Mouse (Mus musculus): ENCODE measurements at regions not wholly inside any gene's neighbourhood (a gene's known extent, or its start where the extent isn't known, plus 50 kb on each side); places are given as distances from the start of the nearest gene placed in this dataset.

DNA sequence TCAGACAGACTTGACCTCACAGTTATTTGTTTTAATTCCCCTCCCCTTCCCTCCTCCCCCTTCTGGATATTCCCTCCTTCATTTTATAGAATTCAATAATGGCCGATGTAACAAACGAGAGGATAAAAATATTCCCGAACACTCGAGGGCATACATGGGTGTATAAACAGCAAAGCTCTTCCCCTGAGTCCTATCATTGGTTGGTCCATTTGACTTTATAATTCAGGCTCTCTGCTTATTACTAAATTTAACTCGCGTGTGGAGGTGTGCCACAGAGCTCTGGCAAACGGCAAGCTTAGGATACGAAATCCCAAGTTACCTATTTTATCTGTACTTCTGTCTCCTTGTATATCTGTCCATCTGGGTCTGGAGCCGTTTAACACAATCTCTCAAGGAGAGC is 82.1 kb upstream of the Zfp64 start:
- Histone ChIP-seq H3K4me1 (ENCODE audit: insufficient read depth, low read length) (no peaks in the 10 kb centered on the region), H3K9me3 (ENCODE audit: low read length) (no peaks in the 10 kb centered on the region), H3K4me2 (ENCODE audit: low read depth, low read length) (0 out of 2 replicates have a peak overlapping the region, but pooled peaks have one; percentile 3), H3K4me3 (ENCODE audit: low read length) (no peak overlapping the region), H3K9ac (replicated peaks; ENCODE audit: low read length) (no peak overlapping the region), H3K27me3 (ENCODE audit: insufficient read depth, low read length) (no peaks in the 10 kb centered on the region), H3K36me3 (ENCODE audit: insufficient read depth, low read length) (no peaks in the 10 kb centered on the region), H3K27ac (no peak overlapping the region)
- 62% methylated on average over 9 of the region's 9 CpGs for WGBS
- no peak for TF ChIP-seq CTCF (IDR thresholded peaks at IDR 0.05; ENCODE audit: low read depth)
- peak; percentile 10 for DNase-seq (ENCODE audit: low spot score)
- no peak for ATAC-seq

DNA sequence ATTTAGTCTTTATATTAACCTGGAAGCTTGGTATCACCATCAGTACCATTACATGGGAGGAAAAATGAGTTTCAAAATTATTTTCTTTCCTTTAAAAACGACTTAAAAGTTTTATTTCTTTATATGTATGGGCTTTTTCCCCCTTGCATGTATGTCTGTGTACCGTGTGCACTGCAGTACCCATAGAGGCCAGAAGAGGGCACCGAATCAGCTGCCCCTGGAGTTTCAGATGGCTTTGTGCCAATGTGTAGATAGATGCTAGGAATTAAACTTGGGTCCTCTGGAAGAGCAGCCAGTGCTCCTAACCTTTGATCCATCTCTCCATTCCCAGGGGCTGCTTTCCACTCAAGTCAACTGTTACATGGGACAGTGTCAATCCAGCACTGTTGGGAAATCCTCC is 79.9 kb upstream of the Zfp64 start:
- H3K4me3 ChIP-seq (ENCODE audit: low read length) = no peak overlapping the region
- no peaks in the 10 kb centered on the region for H3K36me3 ChIP-seq (ENCODE audit: insufficient read depth, low read length)
- ATAC-seq (no peak), DNase-seq (ENCODE audit: low spot score) (peak; percentile 17)
- H3K4me1 ChIP-seq (ENCODE audit: insufficient read depth, low read length) = no peaks in the 10 kb centered on the region
- H3K9ac ChIP-seq (replicated peaks; ENCODE audit: low read length) = no peak overlapping the region
- no peak overlapping the region for H3K4me2 ChIP-seq (ENCODE audit: low read depth, low read length)
- WGBS = 39% methylated on average over 3 of the region's 3 CpGs
- peak; percentile 68 for TF ChIP-seq CTCF (IDR thresholded peaks at IDR 0.05; ENCODE audit: low read depth)
- H3K9me3 ChIP-seq (ENCODE audit: low read length) = no peaks in the 10 kb centered on the region
- H3K27ac ChIP-seq = no peak overlapping the region
- no peaks in the 10 kb centered on the region for H3K27me3 ChIP-seq (ENCODE audit: insufficient read depth, low read length)

DNA sequence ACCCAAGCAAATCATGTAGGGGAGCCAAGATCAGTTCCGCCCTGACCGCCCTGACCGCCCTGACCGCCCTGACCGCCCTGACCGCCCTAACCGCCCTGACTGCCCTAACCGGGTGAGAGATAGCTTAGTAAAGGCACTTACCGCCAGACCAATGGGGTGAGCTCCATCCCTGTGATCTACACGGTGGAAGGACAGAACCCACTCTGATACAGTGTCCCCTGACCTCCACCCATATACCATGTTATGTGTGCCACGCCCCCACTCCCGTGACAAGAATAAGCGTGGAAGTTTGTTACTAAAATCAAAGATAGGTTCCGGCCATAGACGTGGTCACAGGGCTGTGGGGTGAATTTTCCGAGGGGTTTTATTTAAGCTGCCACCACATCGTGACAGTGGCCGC is 78.6 kb upstream of the Zfp64 start:
- no peak overlapping the region for H3K27ac ChIP-seq
- no peak overlapping the region for H3K9ac ChIP-seq (replicated peaks; ENCODE audit: low read length)
- no peaks in the 10 kb centered on the region for H3K9me3 ChIP-seq (ENCODE audit: low read length)
- no peaks in the 10 kb centered on the region for H3K36me3 ChIP-seq (ENCODE audit: insufficient read depth, low read length)
- H3K4me1 ChIP-seq (ENCODE audit: insufficient read depth, low read length) = no peaks in the 10 kb centered on the region
- no peak for ATAC-seq
- H3K4me3 ChIP-seq (ENCODE audit: low read length) = no peak overlapping the region
- no peaks in the 10 kb centered on the region for H3K27me3 ChIP-seq (ENCODE audit: insufficient read depth, low read length)
- TF ChIP-seq CTCF (IDR thresholded peaks at IDR 0.05; ENCODE audit: low read depth) = no peak
- WGBS = 66% methylated on average over 18 of the region's 18 CpGs
- DNase-seq (ENCODE audit: low spot score) = no peak
- no peak overlapping the region for H3K4me2 ChIP-seq (ENCODE audit: low read depth, low read length)

DNA sequence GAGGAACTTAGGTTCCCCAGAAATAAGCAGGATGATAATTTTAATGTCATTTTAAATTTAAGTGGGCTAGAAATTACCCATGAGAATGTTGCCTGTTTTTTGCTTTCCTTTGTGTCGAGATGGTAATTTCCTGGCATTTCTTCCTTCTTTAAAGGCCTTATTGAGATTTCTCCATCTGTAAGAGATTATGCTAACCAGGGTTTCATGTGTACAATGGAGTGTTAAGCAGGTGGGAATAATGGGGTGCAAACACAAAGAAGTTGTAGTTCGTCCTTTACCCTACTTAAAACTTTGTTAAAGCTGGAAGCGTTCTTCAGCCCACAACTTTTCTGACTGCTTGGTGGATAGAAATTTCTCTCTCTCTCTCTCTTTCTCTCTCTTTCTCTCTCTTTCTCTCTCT is 77.8 kb upstream of the Zfp64 start:
- H3K4me2 ChIP-seq (ENCODE audit: low read depth, low read length) = no peak overlapping the region
- 61% methylated on average over 3 of the region's 3 CpGs for WGBS
- no peak for ATAC-seq
- H3K27ac ChIP-seq = no peak overlapping the region
- no peaks in the 10 kb centered on the region for H3K4me1 ChIP-seq (ENCODE audit: insufficient read depth, low read length)
- H3K4me3 ChIP-seq (ENCODE audit: low read length) = no peak overlapping the region
- DNase-seq (ENCODE audit: low spot score) = no peak
- H3K9ac ChIP-seq (replicated peaks; ENCODE audit: low read length) = no peak overlapping the region
- no peaks in the 10 kb centered on the region for H3K9me3 ChIP-seq (ENCODE audit: low read length)
- H3K36me3 ChIP-seq (ENCODE audit: insufficient read depth, low read length) = no peaks in the 10 kb centered on the region
- H3K27me3 ChIP-seq (ENCODE audit: insufficient read depth, low read length) = no peaks in the 10 kb centered on the region
- TF ChIP-seq CTCF (IDR thresholded peaks at IDR 0.05; ENCODE audit: low read depth) = no peak

DNA sequence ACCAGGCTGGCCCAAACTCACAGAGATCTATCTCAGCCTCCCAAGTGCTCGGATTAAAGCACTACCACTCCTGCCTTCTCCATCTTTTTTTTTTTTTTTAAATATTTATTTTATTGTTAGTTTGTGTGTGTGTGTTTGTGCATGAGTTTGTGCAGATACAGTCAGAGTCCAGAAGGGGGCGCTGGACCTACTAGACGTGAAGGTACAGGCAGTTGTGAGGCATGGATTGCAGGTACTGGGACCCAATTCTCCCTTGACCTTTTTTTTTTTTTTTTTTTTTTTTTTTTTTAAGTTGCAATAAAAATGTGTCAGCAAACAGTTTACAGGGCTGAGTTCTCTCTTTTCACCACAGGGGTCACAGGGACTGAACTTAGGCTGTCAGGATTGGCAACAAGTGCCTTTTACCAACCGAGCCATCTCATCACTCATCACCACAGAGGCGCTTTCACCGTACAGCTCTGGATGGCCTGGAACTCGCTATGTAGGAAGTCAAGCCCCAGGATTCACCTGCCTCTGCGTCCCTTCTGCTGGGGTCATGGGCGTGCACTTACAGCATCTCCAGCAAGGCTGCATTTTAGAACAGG is 73.2 kb upstream of the Zfp64 start:
- no peaks in the 10 kb centered on the region for H3K36me3 ChIP-seq (ENCODE audit: insufficient read depth, low read length)
- no peak for ATAC-seq

DNA sequence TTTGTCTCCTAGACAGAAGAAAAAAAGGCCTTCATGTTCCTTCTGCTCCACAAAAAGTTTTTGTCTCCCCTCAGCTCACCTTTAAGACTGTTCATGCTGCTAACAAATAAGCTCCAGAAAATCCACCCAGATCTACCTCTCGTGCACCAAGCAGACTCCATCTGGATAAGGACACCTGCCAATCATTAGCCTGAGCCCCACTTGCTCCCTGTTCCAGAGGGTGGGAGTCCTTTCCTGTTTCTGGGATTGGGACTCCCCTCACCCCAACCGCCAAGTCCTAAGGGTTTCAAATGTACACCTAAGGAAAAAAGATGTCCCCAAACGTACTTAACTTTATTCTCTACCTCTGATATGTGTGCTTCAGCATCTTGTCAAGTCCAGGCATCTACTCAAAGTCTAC is 63.6 kb upstream of the Zfp64 start:
- Histone ChIP-seq H3K9ac (replicated peaks; ENCODE audit: low read length) (no peak overlapping the region), H3K27me3 (ENCODE audit: insufficient read depth, low read length) (no peaks in the 10 kb centered on the region), H3K4me3 (ENCODE audit: low read length) (no peak overlapping the region), H3K9me3 (ENCODE audit: low read length) (no peaks in the 10 kb centered on the region), H3K36me3 (ENCODE audit: insufficient read depth, low read length) (no peaks in the 10 kb centered on the region), H3K4me2 (ENCODE audit: low read depth, low read length) (no peak overlapping the region), H3K27ac (no peak overlapping the region), H3K4me1 (ENCODE audit: insufficient read depth, low read length) (no peaks in the 10 kb centered on the region)
- DNase-seq (ENCODE audit: low spot score) = no peak
- no peak for ATAC-seq
- WGBS = 76% methylated on average over 3 of the region's 3 CpGs
- TF ChIP-seq CTCF (IDR thresholded peaks at IDR 0.05; ENCODE audit: low read depth) = no peak

More for the DNA sequence above, 73.2 kb upstream of the Zfp64 start:
- Histone ChIP-seq H3K9me3 (ENCODE audit: low read length) (no peaks in the 10 kb centered on the region), H3K4me1 (ENCODE audit: insufficient read depth, low read length) (no peaks in the 10 kb centered on the region), H3K4me3 (ENCODE audit: low read length) (no peak overlapping the region), H3K9ac (replicated peaks; ENCODE audit: low read length) (no peak overlapping the region), H3K27me3 (ENCODE audit: insufficient read depth, low read length) (no peaks in the 10 kb centered on the region), H3K4me2 (ENCODE audit: low read depth, low read length) (no peak overlapping the region), H3K27ac (no peak overlapping the region)
- TF ChIP-seq CTCF (IDR thresholded peaks at IDR 0.05; ENCODE audit: low read depth) = 0 out of 2 replicates have a peak, but pooled peaks have one; percentile 5
- 72% methylated on average over 9 of the region's 9 CpGs for WGBS
- DNase-seq (ENCODE audit: low spot score) = no peak

DNA sequence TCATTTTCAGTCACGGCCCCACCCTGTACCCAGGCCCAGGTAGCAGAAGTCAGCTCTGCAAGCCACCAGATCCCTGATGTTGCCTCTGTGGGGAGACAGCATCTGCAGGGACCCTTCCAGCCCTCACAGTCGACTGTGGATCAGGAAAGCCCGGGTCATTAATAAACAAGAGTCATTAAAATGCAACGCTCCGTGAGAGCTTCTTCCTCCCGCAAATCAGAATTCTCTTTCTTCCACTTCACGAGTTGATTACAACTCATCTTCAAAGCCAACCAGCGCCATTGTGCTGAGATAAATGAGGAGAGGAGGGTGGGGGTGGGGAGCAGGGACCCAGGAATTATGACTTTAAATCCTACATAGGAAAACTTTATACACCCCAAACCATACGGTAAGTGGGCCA is 54.9 kb upstream of the Zfp64 start:
- no peak for TF ChIP-seq CTCF (IDR thresholded peaks at IDR 0.05; ENCODE audit: low read depth)
- Histone ChIP-seq H3K4me1 (ENCODE audit: insufficient read depth, low read length) (no peaks in the 10 kb centered on the region), H3K4me3 (ENCODE audit: low read length) (no peak overlapping the region), H3K9me3 (ENCODE audit: low read length) (no peaks in the 10 kb centered on the region), H3K9ac (replicated peaks; ENCODE audit: low read length) (no peak overlapping the region), H3K27ac (no peak overlapping the region), H3K27me3 (ENCODE audit: insufficient read depth, low read length) (no peaks in the 10 kb centered on the region), H3K4me2 (ENCODE audit: low read depth, low read length) (no peak overlapping the region), H3K36me3 (ENCODE audit: insufficient read depth, low read length) (no peaks in the 10 kb centered on the region)
- 24% methylated on average over 9 of the region's 9 CpGs for WGBS
- DNase-seq (ENCODE audit: low spot score) (no peak), ATAC-seq (no peak)

Data from hindbrain, postnatal 0 days (tissue).